Mouse (Mus musculus): ENCODE results near the gene Sesn3. TPM values are rescaled to one million over a fixed set of nuclear protein-coding genes. Genes with fewer than 3 reads are reported as not detected.

Gene Sesn3
- polyA plus RNA-seq, 1 experiment = 4.7 TPM

DNA sequence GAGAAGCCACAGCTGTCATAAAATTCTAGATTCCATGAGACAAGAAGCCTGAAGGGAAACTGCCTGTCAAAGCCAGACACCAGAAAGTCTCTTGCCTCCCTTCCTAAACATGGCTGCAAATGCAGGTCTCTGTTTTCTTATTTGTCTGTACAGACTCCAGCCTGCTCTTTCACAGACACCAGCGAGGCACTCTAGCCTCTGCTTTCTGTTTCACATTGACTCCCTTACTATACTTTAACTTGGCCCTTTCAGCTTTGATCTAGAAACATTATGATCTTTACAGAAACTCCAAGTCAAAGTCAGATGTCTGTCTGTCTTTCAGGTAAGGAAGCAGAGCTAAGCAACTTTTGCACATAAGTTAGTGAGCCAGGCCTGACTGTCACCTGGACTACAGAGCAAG is 77.5 kb downstream of the Sesn3 start:
- H3K4me2 ChIP-seq (ENCODE audit: low read depth) = no peak overlapping the region
- no peaks in the 10 kb centered on the region for H3K79me2 ChIP-seq (ENCODE audit: control insufficient read depth, insufficient read depth)
- no peak overlapping the region for H3K4me3 ChIP-seq

DNA sequence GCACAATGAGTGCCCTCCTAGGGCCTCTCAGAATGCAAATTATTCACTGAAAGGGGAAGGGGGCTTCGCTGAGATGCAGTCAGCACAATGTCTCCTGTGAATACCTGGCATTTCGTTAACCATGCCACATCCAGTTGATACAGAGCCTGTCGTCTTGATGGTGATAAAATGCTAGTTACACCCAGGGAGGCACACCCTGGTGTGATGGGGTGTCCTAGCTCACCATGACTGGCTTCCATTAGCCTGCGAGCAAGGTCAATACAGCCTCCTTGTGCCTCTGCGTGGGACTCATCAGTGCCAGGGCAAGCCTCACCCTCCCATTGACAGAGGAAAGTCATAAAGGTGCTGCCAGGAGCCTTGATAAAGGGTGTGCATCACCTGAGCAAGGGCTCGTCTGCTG is 80.0 kb downstream of the Sesn3 start:
- no peaks in the 10 kb centered on the region for H3K36me3 ChIP-seq (ENCODE audit: control insufficient read depth, insufficient read depth)
- TF ChIP-seq REST (IDR thresholded peaks at IDR 0.05; ENCODE audit: insufficient read depth, insufficient read length) = no peak
- TF ChIP-seq E2F4 (IDR thresholded peaks at IDR 0.05; ENCODE audit: insufficient read depth) = no peak
- no peak for TF ChIP-seq CEBPB (IDR thresholded peaks at IDR 0.05; ENCODE audit: insufficient read depth, poor library complexity, severe bottlenecking)
- TF ChIP-seq SRF (IDR thresholded peaks at IDR 0.05; ENCODE audit: control insufficient read depth, insufficient read length, low read depth) = no peak
- TF ChIP-seq POLR2AphosphoS2 (IDR thresholded peaks at IDR 0.05; ENCODE audit: insufficient read length, low read depth) = no peak
- no peak for TF ChIP-seq MYOG (IDR thresholded peaks at IDR 0.05; ENCODE audit: control insufficient read depth in 1 of 3, insufficient read depth in 1 of 3, insufficient read length in 2 of 3, low read depth in 2 of 3)
- no peak for TF ChIP-seq USF1 (IDR thresholded peaks at IDR 0.05; ENCODE audit: low read depth)
- TF ChIP-seq TCF3 (IDR thresholded peaks at IDR 0.05; ENCODE audit: insufficient read length, low read depth) = no peak
- TF ChIP-seq POLR2A (IDR thresholded peaks at IDR 0.05; ENCODE audit: insufficient read length, low read depth) = no peak
- TF ChIP-seq MYOD1 (IDR thresholded peaks at IDR 0.05; ENCODE audit: control insufficient read depth in 1 of 3, insufficient read length in 2 of 3, low read depth in 2 of 3) = no peak
- no peak for TF ChIP-seq TCF12 (IDR thresholded peaks at IDR 0.05; ENCODE audit: insufficient read depth, poor library complexity, severe bottlenecking)
- TF ChIP-seq MAX (IDR thresholded peaks at IDR 0.05; ENCODE audit: low read depth) = no peak
- no peaks in the 10 kb centered on the region for H3K79me2 ChIP-seq (ENCODE audit: control insufficient read depth, insufficient read depth)
- no peaks in the 10 kb centered on the region for H3K27me3 ChIP-seq (ENCODE audit: control insufficient read depth, insufficient read depth, insufficient read length)
- H3K4me2 ChIP-seq (ENCODE audit: low read depth) = no peak overlapping the region
- H3ac ChIP-seq (ENCODE audit: control insufficient read depth, insufficient read length) = no peak overlapping the region
- H3K4me3 ChIP-seq = no peak overlapping the region

More for the DNA sequence above, 77.5 kb downstream of the Sesn3 start:
- Histone ChIP-seq H3K27me3 (ENCODE audit: control insufficient read depth, insufficient read depth, insufficient read length) (no peaks in the 10 kb centered on the region), H3K36me3 (ENCODE audit: control insufficient read depth, insufficient read depth) (no peaks in the 10 kb centered on the region), H3ac (ENCODE audit: control insufficient read depth, insufficient read length) (no peak overlapping the region)
- TF ChIP-seq CEBPB (IDR thresholded peaks at IDR 0.05; ENCODE audit: insufficient read depth, poor library complexity, severe bottlenecking) = no peak
- no peak for TF ChIP-seq POLR2A (IDR thresholded peaks at IDR 0.05; ENCODE audit: insufficient read length, low read depth)
- TF ChIP-seq TCF3 (IDR thresholded peaks at IDR 0.05; ENCODE audit: insufficient read length, low read depth) = no peak
- no peak for TF ChIP-seq USF1 (IDR thresholded peaks at IDR 0.05; ENCODE audit: low read depth)
- no peak for TF ChIP-seq TCF12 (IDR thresholded peaks at IDR 0.05; ENCODE audit: insufficient read depth, poor library complexity, severe bottlenecking)
- TF ChIP-seq REST (IDR thresholded peaks at IDR 0.05; ENCODE audit: insufficient read depth, insufficient read length) = no peak
- no peak for TF ChIP-seq SRF (IDR thresholded peaks at IDR 0.05; ENCODE audit: control insufficient read depth, insufficient read length, low read depth)
- no peak for TF ChIP-seq MAX (IDR thresholded peaks at IDR 0.05; ENCODE audit: low read depth)

DNA sequence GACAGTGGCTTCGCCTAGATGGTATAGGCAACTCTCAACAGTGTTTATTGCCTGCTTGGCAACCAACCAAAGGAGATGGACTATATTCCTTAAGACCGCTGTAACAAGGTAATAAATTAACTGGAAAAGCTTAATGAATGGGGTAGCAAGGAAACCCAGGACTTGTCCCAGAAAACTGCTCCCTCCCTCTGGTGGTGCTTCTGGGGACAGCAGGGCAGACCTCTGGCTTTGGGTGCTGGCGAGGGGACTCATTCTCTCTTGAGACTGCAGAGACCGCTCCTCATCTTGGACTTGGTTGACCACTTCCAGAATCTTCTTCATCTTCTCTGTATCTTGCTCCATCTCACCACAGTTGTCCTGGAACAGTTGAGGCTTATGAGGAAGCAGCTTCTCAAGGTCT is 82.2 kb downstream of the Sesn3 start:
- Histone ChIP-seq H3K36me3 (ENCODE audit: control insufficient read depth, insufficient read depth) (no peaks in the 10 kb centered on the region), H3K79me2 (ENCODE audit: control insufficient read depth, insufficient read depth) (no peaks in the 10 kb centered on the region), H3K27me3 (ENCODE audit: control insufficient read depth, insufficient read depth, insufficient read length) (no peaks in the 10 kb centered on the region), H3ac (ENCODE audit: control insufficient read depth, insufficient read length) (no peak overlapping the region), H3K4me2 (ENCODE audit: low read depth) (no peak overlapping the region), H3K4me3 (no peak overlapping the region)
- TF ChIP-seq USF1 (IDR thresholded peaks at IDR 0.05; ENCODE audit: low read depth) = no peak
- no peak for TF ChIP-seq POLR2A (IDR thresholded peaks at IDR 0.05; ENCODE audit: insufficient read length, low read depth)
- no peak for TF ChIP-seq E2F4 (IDR thresholded peaks at IDR 0.05; ENCODE audit: insufficient read depth)
- TF ChIP-seq MYOD1 (IDR thresholded peaks at IDR 0.05; ENCODE audit: control insufficient read depth in 1 of 3, insufficient read length in 2 of 3, low read depth in 2 of 3) = no peak

GRCm38 (mm10) chr9:14362068-14362768 is 87.4 kb downstream of the Sesn3 start:
- Histone ChIP-seq H3K27me3 (ENCODE audit: control insufficient read depth, insufficient read depth, insufficient read length) (no peaks in the 10 kb centered on the region), H3K4me3 (no peak overlapping the region), H3K79me2 (ENCODE audit: control insufficient read depth, insufficient read depth) (no peaks in the 10 kb centered on the region), H3K4me2 (ENCODE audit: low read depth) (no peak overlapping the region), H3K36me3 (ENCODE audit: control insufficient read depth, insufficient read depth) (no peaks in the 10 kb centered on the region), H3ac (ENCODE audit: control insufficient read depth, insufficient read length) (no peak overlapping the region)
- TF ChIP-seq CEBPB (IDR thresholded peaks at IDR 0.05; ENCODE audit: insufficient read depth, poor library complexity, severe bottlenecking) (no peak), POLR2A (IDR thresholded peaks at IDR 0.05; ENCODE audit: insufficient read length, low read depth) (no peak), POLR2AphosphoS2 (IDR thresholded peaks at IDR 0.05; ENCODE audit: insufficient read length, low read depth) (no peak), MAX (IDR thresholded peaks at IDR 0.05; ENCODE audit: low read depth) (no peak)

DNA sequence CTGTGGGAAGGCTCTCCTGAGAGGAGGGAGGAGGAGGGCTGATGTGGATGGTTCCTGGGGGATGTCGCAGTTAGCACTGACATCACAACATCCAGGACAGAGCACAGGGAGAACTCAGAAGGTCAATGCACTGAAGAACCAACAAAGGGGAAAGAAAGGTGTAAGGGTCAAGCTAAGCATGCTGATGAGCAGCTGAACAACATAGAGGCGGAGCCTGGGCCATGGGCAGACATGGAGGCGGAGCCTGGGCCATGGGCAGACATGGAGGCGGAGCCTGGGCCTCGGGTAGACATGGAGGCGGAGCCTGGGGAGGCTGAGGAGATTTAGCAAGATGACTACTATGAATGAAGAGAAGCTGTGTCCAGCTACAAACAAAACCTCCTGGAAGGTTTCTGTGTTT is 88.7 kb downstream of the Sesn3 start:
- H3K79me2 ChIP-seq (ENCODE audit: control insufficient read depth, insufficient read depth) = no peaks in the 10 kb centered on the region
- H3K4me2 ChIP-seq (ENCODE audit: low read depth) = no peak overlapping the region
- H3K36me3 ChIP-seq (ENCODE audit: control insufficient read depth, insufficient read depth) = no peaks in the 10 kb centered on the region
- no peak overlapping the region for H3ac ChIP-seq (ENCODE audit: control insufficient read depth, insufficient read length)
- no peak overlapping the region for H3K4me3 ChIP-seq
- no peaks in the 10 kb centered on the region for H3K27me3 ChIP-seq (ENCODE audit: control insufficient read depth, insufficient read depth, insufficient read length)
- no peak for TF ChIP-seq POLR2AphosphoS2 (IDR thresholded peaks at IDR 0.05; ENCODE audit: insufficient read length, low read depth)
- no peak for TF ChIP-seq TCF3 (IDR thresholded peaks at IDR 0.05; ENCODE audit: insufficient read length, low read depth)
- TF ChIP-seq CEBPB (IDR thresholded peaks at IDR 0.05; ENCODE audit: insufficient read depth, poor library complexity, severe bottlenecking) = no peak
- no peak for TF ChIP-seq USF1 (IDR thresholded peaks at IDR 0.05; ENCODE audit: low read depth)
- no peak for TF ChIP-seq TCF12 (IDR thresholded peaks at IDR 0.05; ENCODE audit: insufficient read depth, poor library complexity, severe bottlenecking)
- no peak for TF ChIP-seq MYOG (IDR thresholded peaks at IDR 0.05; ENCODE audit: control insufficient read depth in 1 of 3, insufficient read depth in 1 of 3, insufficient read length in 2 of 3, low read depth in 2 of 3)
- no peak for TF ChIP-seq MAX (IDR thresholded peaks at IDR 0.05; ENCODE audit: low read depth)
- no peak for TF ChIP-seq POLR2A (IDR thresholded peaks at IDR 0.05; ENCODE audit: insufficient read length, low read depth)
- TF ChIP-seq REST (IDR thresholded peaks at IDR 0.05; ENCODE audit: insufficient read depth, insufficient read length) = no peak
- no peak for TF ChIP-seq E2F4 (IDR thresholded peaks at IDR 0.05; ENCODE audit: insufficient read depth)

Data from myocyte (in vitro differentiated cells).